Mouse (Mus musculus) cerebellum, adult 2 months (tissue): ENCODE measurements around the gene Ogg1. TPM values are rescaled to one million over a fixed set of nuclear protein-coding genes. Genes with fewer than 3 reads are reported as not detected.

ENCODE experiments used
- DNase-seq, 2 experiments: peaks; one replicate each; pipeline ENCODE4 v3.0.0; 2021
- H3K27ac ChIP-seq: fragments of 200-500 bp; 2 replicates; pipeline ENCODE4 v1.5.1; 2012; ENCODE audit warnings: low read length, control low read depth, inconsistent platforms; ENCODE audit not compliant: insufficient read depth
- H3K27me3 ChIP-seq: fragments of 200-500 bp; 2 replicates; pipeline ENCODE4 v1.6.1; 2012; ENCODE audit warnings: inconsistent platforms, mild to moderate bottlenecking, low read length, moderate library complexity; ENCODE audit not compliant: control insufficient read depth, insufficient read depth
- H3K4me1 ChIP-seq: fragments of 200-500 bp; 2 replicates; pipeline ENCODE4 v1.6.1; 2011; ENCODE audit warnings: low read length; ENCODE audit not compliant: control insufficient read depth, insufficient read depth
- H3K4me3 ChIP-seq: fragments of 200-500 bp; replicated peaks from 2 replicates; pipeline ENCODE3; 2011; ENCODE audit warnings: mild to moderate bottlenecking, low read depth, low read length, control low read depth; ENCODE audit not compliant: insufficient read depth
- CTCF ChIP-seq: fragments of 200-500 bp; IDR thresholded peaks from 2 replicates; pipeline ENCODE4 v1.5.1; 2011; ENCODE audit warnings: low read depth, mild to moderate bottlenecking, control low read depth, low read length, moderate library complexity, borderline replicate concordance; ENCODE audit not compliant: insufficient read depth
- POLR2A ChIP-seq: fragments of 200-500 bp; IDR thresholded peaks from 2 replicates; pipeline ENCODE4 v1.6.1; 2011; ENCODE audit warnings: low read length, control low read depth, borderline replicate concordance; ENCODE audit not compliant: insufficient read depth
- WGBS: fragments of 180-500 bp; shearing (Covaris S2); methylation state at CpG from one replicate; pipeline ENCODE4 v1.1.7; 2018; 5-methylcytosine and 5-hydroxymethylcytosine counted together
- polyA plus RNA-seq: library from polyadenylated mRNA; depleted of rRNA; stranded (reverse); fragments of >200 nt; gene quantifications from 2 replicates; pipeline ENCODE4 v1.2.3, GENCODE M21; 2012

The Ogg1 gene
- polyA plus RNA-seq, 1 experiment = 11.0 TPM

DNA sequence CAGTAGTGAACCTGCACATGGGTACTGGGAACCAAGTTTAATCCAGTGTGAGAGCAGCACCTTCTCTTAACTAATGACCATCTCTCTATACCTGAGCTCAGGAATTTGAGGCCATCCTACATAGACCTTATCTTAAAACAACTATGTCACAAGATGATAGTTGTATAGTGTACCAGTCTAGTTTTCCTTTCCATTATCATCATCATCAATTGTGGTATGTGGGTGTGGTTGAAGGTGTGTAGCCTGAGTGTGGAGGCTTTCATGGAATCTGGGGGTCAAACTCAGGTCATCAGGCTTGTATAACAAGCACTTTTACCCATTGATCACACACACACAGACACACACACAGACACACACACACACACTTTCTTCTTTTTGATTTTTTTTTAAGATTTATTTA, 23.8 kb downstream of the Ogg1 start:
- Histone ChIP-seq H3K27ac (no peak overlapping the region), H3K27me3 (no peaks in the 10 kb centered on the region), H3K4me1 (no peaks in the 10 kb centered on the region), H3K4me3 (no peak overlapping the region)
- no peak for DNase-seq
- TF ChIP-seq CTCF = no peak
- no peak for TF ChIP-seq POLR2A

DNA sequence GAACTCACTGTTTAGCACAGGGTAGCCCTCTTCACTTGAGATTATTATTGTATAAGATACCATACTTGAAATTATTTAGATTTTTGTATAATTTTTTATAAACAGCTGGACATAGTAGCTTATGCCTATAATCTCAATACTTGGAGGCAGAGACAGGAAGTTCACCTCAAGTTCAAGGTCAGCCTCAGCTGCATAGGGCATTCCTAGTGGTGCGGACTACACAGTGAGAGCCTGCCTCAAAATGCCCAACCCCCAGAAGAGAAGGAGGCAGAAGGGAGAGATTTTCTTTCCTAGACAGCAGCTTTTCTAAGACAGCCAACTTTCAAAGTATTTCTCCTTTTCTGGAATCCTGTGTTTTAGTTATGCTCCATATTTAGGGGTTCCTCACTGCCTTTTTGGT, 24.4 kb downstream of the Ogg1 start:
- 92% methylated on average over 1 of the region's 1 CpGs for WGBS
- Histone ChIP-seq H3K4me3 (no peak overlapping the region), H3K4me1 (no peaks in the 10 kb centered on the region), H3K27me3 (no peaks in the 10 kb centered on the region), H3K27ac (no peak overlapping the region)
- no peak for DNase-seq
- no peak for TF ChIP-seq POLR2A
- TF ChIP-seq CTCF = no peak

DNA sequence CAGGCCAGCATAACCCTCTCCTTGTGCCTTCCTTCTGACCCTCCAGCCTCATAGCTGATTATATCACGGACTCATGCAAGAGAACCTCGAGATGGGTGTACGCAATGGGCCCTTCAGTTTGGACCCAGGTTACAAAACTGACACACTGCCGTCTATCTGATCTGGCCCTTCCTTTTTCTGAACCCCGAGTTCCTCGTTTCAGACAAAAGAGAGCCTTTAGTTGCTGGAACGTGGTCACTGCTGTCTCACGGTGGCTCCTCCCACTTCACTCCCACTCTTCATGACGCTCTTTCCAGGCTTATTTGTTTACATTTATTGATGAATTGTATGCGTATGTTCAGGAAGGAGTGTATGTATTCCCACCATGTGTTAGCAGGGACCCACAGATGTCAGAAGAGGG, 24.9 kb downstream of the Ogg1 start:
- H3K4me3 ChIP-seq = no peak overlapping the region
- TF ChIP-seq POLR2A = no peak
- TF ChIP-seq CTCF = no peak
- H3K27ac ChIP-seq = no peak overlapping the region
- no peaks in the 10 kb centered on the region for H3K27me3 ChIP-seq
- no peaks in the 10 kb centered on the region for H3K4me1 ChIP-seq
- WGBS = 58% methylated on average over 10 of the region's 10 CpGs
- no peak for DNase-seq

DNA sequence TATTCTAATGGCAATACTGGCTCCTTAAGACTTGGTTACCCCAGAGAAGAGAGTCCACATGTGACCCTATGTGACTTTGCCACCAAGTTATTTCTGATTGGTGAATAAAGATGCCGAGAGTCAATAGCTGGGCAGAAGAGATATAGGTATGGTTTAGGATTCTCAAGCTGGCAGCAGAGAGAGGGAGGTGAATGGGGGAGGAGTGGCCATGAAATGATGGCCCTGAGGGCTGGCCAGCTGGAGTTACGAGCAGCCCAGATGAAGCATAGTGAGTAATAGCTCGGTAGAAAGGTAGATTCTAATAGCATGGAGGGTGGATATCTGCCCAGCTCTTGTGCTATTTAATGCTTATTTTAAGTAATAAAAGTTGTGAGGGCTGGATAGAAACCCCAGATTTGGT, 26.0 kb downstream of the Ogg1 start:
- WGBS = 74% methylated on average over 3 of the region's 3 CpGs
- no peak for DNase-seq
- H3K27me3 ChIP-seq = no peaks in the 10 kb centered on the region
- no peak overlapping the region for H3K27ac ChIP-seq
- H3K4me3 ChIP-seq = no peak overlapping the region
- H3K4me1 ChIP-seq = no peaks in the 10 kb centered on the region
- TF ChIP-seq CTCF (no peak), POLR2A (no peak)

DNA sequence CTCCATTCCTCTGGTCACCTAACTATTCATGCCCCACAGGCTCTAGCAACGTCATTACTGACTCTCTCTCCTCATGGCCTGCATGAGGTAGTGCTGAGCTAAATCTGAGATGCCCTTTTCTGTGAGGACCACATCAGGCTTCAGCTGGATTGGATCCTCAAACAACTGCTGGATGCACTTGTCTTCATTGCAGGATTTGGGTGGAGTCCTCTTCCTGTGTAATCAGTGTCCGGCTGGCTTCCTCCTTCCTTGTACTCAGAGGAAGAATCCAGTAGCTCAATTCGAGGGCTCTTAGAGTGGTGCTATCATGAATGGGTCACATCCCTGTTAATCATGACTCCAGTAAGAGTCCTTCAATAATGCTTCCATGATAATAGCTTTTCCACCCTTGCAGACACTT, 26.9 kb downstream of the Ogg1 start:
- WGBS = 63% methylated on average over 3 of the region's 3 CpGs
- Histone ChIP-seq H3K27me3 (no peaks in the 10 kb centered on the region), H3K27ac (no peak overlapping the region), H3K4me1 (no peaks in the 10 kb centered on the region), H3K4me3 (no peak overlapping the region)
- DNase-seq = no peak
- TF ChIP-seq POLR2A (no peak), CTCF (no peak)

DNA sequence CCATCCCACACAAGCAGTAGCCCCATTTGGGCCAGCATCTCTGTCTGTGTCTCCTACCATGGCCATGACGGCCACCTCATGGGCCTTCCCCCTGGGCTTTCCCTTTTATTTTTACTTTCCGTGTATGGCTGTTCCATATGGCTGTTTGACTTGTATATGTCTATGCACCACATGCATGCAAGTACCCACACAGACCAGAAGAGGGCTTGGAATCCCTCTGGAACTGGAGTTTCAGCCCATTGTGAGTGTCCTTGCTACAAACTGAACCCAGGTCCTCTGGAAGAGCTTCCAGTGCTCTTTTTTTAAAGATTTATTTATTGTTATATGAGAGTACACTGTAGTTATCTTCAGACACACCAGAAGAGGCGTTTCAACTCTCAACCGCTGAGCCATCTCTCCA, 34.7 kb downstream of the Ogg1 start:
- Histone ChIP-seq H3K27ac (no peak overlapping the region), H3K4me3 (no peak overlapping the region), H3K27me3 (no peaks in the 10 kb centered on the region), H3K4me1 (no peaks in the 10 kb centered on the region)
- no peak for DNase-seq
- 75% methylated on average over 4 of the region's 4 CpGs for WGBS
- no peak for TF ChIP-seq POLR2A
- no peak for TF ChIP-seq CTCF

DNA sequence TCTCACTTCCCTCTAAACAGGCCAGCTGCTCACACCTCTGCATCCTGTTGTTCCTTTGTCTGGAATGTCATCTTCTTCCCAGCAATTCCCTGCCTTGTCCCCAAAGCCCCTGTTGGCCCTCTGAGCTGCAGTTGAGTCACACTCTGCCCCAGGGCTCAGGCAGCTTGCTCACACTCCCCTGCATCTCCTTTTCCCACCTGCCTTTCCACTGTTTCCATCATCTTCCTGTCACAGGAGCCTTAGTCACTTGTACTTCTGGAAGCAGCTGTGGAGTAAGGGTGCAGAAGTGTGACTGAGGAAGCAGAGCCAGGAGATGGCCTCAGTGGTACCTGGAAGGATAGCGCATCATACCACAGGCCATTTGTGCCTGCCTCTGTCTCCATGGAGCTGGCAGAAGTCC, 35.5 kb downstream of the Ogg1 start:
- H3K4me3 ChIP-seq = no peak overlapping the region
- no peak for DNase-seq
- no peaks in the 10 kb centered on the region for H3K4me1 ChIP-seq
- WGBS = 95% methylated on average over 1 of the region's 1 CpGs
- H3K27me3 ChIP-seq = no peaks in the 10 kb centered on the region
- no peak for TF ChIP-seq POLR2A
- TF ChIP-seq CTCF = no peak
- no peak overlapping the region for H3K27ac ChIP-seq

DNA sequence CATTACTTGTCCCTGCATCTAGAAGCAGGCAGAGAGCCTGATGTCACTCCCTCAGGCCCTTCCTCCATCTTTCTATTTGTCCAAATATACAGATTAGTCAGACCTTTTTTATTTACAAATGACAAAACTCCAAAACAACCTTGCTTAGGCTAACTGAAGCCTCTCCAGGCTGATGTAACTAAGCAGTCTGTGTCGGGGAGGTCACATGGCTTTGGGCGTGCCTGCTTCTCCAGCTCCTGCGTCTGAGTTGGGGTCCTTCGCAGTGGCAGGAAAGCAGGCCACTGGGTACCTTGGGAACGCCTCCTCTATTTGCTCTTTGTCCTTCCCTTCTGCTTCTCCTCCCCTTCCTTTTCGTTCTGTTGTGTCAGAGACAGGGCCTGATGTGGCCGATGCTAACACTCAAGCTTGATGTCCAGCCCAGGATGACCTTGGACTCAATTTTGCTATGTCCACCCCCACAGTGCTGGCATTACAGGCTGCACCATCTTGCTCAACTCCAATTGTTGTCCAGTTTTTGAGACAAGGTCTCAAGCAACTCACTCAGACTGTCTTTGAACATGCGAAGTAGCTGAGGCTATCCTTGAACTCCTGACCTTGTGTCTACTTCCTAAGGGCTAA, 37.9 kb downstream of the Ogg1 start:
- no peak overlapping the region for H3K27ac ChIP-seq
- no peak for TF ChIP-seq CTCF
- TF ChIP-seq POLR2A = no peak
- no peak for DNase-seq
- no peaks in the 10 kb centered on the region for H3K4me1 ChIP-seq
- no peaks in the 10 kb centered on the region for H3K27me3 ChIP-seq
- 69% methylated on average over 8 of the region's 8 CpGs for WGBS
- H3K4me3 ChIP-seq = no peak overlapping the region
